Mouse (Mus musculus) brain, embryonic 14.5 days (tissue): ENCODE measurements around the gene Adora1.

Experiments used
- CTCF ChIP-seq: fragments of 200-500 bp; IDR thresholded peaks from 2 replicates; pipeline ENCODE4 v1.5.1; 2012; ENCODE audit warnings: inconsistent platforms, mild to moderate bottlenecking, moderate library complexity, borderline replicate concordance; ENCODE audit not compliant: insufficient read depth, insufficient read length; ENCODE audit errors: extremely low read depth
- POLR2A ChIP-seq: fragments of 200-500 bp; IDR thresholded peaks from 2 replicates; pipeline ENCODE4 v1.6.1; 2012; ENCODE audit warnings: mild to moderate bottlenecking, inconsistent platforms, borderline replicate concordance; ENCODE audit not compliant: poor library complexity, insufficient read depth, insufficient read length, severe bottlenecking; ENCODE audit errors: extremely low read depth

DNA sequence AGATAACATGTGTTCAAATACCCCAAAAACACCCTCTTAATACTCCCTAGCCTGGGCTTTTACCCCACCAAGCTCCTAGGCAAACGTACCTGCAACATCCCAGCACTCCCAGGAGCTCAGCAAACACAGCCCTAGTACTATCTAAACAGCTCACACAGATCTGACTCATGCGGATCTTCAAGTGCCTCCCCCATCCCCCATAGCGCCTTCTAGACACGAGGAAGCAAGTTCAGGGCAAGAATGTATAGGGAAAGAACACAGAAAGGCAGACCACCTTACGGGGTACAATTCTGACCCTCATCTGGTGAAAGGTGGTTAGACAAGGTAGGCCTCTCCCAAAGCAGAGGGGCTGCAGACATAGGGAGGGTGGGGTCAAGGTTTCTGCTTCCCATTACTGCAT is 29.1 kb downstream of the Adora1 start:
- TF ChIP-seq POLR2A (no peak), CTCF (no peak)
